Mouse (Mus musculus) cerebellum, adult 2 months (tissue): ENCODE results near the gene Txndc16.

Experiments used
- CTCF ChIP-seq: fragments of 200-500 bp; IDR thresholded peaks from 2 replicates; pipeline ENCODE4 v1.5.1; 2011; ENCODE audit warnings: low read depth, mild to moderate bottlenecking, control low read depth, low read length, moderate library complexity, borderline replicate concordance; ENCODE audit not compliant: insufficient read depth
- POLR2A ChIP-seq: fragments of 200-500 bp; IDR thresholded peaks from 2 replicates; pipeline ENCODE4 v1.6.1; 2011; ENCODE audit warnings: low read length, control low read depth, borderline replicate concordance; ENCODE audit not compliant: insufficient read depth

DNA sequence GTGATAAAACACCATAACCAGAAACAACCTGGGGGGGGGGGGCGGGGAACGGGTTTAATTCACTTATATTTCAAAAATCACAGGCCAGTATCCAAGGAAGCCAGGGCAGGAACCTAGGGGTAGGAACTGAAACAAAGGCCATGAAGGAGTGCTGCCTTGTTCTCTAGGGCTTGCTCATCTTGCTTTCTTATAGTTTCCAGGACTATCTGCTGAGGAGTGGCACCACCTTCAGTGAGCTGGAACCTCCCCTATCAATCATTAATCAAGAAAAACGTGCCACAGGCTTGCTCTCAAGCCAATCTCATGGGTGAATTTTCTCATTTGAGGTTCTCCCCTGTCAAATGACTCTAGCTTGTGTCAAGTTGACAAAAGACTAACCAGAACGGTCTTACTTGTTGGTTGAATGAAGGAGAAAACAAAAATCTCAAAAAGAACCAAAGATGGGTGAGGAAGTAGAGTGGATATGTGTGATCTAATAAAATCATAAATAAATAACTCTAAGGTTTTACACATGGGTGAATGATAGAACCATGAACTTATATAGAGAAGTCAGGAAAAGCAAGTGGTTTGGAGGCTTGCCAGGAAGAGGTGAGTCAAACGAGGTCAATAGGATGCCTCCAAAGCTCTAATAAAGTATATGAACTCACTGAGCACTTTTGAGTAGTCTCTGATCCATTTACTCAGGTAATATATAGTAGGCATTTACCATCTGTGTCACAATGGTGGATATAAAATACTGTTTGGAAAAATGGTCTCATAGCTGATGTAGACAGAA lies 134.3 kb downstream of the Txndc16 start:
- no peak for TF ChIP-seq CTCF
- TF ChIP-seq POLR2A: no peak
